Mouse (Mus musculus) large intestine, adult 2 months (tissue): ENCODE data around the gene Rab29. TPM values are rescaled to one million over a fixed set of nuclear protein-coding genes. Genes with fewer than 3 reads are reported as not detected.
"Not testable (repeated sequence)": the region's sequence is repeated elsewhere in the genome, so short reads cannot be mapped to it uniquely, and the experiment has no call there.

Experiments
- DNase-seq: peaks from one replicate; pipeline ENCODE4 v3.0.0-alpha.2; 2012; ENCODE audit warnings: low read depth, low spot score
- WGBS: fragments of 180-500 bp; shearing (Covaris S2); methylation state at CpG from one replicate; pipeline ENCODE4 v1.1.7; 2018; 5-methylcytosine and 5-hydroxymethylcytosine counted together
- polyA plus RNA-seq: library from polyadenylated mRNA; depleted of rRNA; stranded (reverse); fragments of >200 nt; gene quantifications from 2 replicates; pipeline ENCODE4 v1.2.3, GENCODE M21; 2012; rRNA removed

Gene Rab29
- polyA plus RNA-seq, result 19.4 and 21.0 TPM in 2 replicates

DNA sequence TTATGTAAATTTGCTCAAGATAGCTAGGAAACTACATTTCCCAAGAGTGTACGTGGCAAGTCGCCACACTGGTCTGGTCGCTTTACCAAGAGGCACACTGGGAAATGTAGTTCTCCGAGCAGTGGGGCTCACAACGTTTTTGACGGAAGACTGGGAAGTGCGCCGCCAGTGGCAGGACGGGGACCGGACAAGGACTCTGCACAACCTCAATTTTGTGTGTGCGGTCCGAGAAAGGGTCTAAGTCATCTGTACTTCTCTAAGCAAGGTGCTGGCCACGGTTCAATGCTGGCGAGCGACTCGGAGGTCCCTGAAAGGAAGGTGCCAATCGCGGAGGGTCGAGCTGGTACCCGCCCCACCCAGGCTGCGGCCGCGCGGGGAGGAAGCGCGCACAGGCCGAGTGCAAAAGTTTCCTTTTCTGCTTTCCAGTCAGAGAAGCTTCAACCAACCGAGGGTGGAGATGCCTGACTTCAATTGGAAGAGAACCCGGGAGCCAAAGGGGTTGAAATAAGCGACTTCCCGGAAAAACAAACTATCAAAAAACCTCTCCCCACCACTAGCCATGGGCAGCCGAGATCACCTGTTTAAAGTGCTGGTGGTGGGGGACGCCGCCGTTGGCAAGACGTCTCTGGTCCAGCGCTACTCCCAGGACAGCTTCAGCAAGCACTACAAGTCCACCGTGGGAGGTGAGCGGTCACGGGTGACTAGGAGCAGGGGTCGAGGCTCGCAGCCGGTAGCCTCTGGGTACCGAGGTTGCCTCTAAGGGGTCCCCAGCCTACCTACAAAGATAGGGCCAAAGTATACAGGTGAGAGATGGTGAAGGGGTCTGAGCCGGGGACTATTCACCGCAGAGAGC, at the start of gene Rab29:
Gene Rab29 (plus strand): TSS at position 132 of the 853 bp plus-strand sequence.
- 1% methylated on average over 46 of the region's 46 CpGs for WGBS
- DNase-seq, result peak; percentile 93

DNA sequence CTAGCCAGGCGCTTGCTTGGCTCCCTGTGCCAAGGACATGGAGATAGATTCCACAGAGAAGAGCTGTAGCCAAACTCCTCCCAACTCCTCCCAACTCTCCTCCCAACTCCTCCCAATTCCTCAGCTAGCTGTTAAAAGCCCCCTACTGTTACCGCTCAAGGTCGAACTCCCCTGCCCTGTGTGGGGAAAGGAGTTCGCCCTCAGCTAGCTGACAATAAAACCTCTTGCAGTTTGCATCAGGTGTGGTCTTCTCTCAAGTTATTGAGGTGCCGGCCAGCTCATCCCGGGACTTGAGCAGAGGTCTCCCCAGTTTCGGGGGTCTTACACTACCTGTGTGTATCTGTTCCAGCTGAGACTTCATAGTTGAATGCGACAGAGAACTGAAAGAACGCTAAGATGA, 46.7 kb upstream of the Rab29 start:
- DNase-seq, result not testable (repeated sequence)
- 89% methylated on average over 9 of the region's 9 CpGs for WGBS

- 27% methylated on average over 10 of the region's 10 CpGs for WGBS
These were observed 46.1 kb upstream of the Rab29 start for GRCm38 (mm10) chr1:131820887-131821328.

GRCm38 (mm10) chr1:131822292-131822691, 44.7 kb upstream of the Rab29 start:
- 85% methylated on average over 8 of the region's 8 CpGs for WGBS
- no peak for DNase-seq

More at GRCm38 (mm10) chr1:131820887-131821328, 46.1 kb upstream of the Rab29 start:
- no peak for DNase-seq

DNA sequence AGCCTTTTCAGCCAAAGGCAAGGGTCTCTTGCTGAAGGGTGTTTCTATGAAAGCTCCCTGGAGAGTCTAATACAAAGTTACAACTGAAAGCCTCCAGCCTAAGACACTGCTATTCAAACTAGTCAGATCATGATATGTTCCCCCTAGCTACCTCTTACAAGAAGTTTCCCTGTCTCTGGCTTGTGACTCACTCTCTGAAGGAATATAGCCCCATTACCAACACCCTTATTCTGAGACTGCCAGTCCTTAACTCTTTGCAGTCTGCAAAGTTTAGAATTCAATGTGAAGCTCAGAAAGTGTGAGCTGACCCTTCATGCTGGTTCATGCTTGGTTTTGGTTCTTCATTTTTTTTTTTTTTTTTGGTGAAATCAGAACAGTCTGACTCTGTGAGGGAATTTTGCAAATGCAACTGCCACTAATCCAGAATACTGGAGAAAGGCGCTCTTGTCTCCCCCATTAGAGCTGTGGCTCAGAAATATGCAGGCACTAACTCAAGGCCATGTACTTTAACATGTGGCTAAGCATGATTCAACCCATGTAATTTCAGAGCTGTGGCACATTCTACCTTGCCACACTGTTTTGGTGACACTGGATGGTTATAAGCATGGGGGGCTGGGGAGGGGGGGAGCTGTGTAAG, 44.0 kb upstream of the Rab29 start:
- no peak for DNase-seq
- 97% methylated on average over 1 of the region's 1 CpGs for WGBS

DNA sequence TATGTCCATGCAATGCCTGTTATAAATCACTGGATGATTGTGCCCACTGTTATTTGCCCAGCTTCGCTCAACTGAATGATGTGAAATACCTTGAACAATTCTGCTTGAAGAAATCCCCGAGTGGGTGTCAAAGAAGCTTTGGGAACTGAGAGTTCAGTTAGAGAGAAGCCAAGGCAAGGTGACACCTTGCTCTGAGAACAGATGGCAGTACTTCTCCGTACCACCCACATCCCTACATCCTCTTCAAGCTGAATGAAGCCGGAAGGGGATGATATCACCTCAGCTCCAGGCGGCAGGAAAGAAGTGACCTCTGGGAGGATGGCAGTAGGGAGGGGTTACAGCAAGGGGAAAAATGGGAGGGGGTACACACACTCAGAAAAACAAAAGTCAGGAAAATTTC, 43.5 kb upstream of the Rab29 start:
- 73% methylated on average over 5 of the region's 5 CpGs for WGBS
- no peak for DNase-seq

GRCm38 (mm10) chr1:131824528-131825181, 42.4 kb upstream of the Rab29 start:
- no peak for DNase-seq
- WGBS, result 84% methylated on average over 11 of the region's 11 CpGs

- WGBS, result 6% methylated on average over 25 of the region's 25 CpGs
- peak; percentile 29 for DNase-seq
These were observed 39.7 kb upstream of the Rab29 start, which contains the start of gene Slc41a1 for GRCm38 (mm10) chr1:131827207-131827786. TSS of gene Slc41a1 (plus strand) at chr1:131827493.

DNA sequence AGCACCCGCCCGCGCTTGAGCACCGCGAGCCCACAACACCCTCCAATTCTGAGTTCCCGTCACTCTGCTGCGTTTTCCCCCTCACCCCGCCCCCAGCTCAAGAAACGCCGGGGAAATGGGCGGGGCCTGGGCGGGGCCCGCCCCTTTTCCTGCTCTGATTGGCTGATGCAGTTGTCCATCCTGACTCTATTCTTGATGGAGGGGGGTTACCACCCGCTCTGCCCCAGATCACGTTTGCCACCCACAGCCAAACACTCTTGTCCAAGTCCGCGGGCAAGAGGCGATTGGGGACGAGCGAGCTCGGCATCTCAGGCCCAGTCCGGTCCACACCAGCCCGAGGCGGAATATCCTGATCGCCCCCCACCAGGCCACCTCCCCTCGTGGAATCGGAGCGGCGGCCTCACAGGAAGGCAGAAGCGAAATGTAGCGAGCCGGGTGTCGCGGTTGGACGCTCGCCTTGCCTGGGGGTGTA, 39.2 kb upstream of the Rab29 start:
- 1% methylated on average over 36 of the region's 36 CpGs for WGBS
- DNase-seq, result peak; percentile 77

GRCm38 (mm10) chr1:131828297-131829126, 38.5 kb upstream of the Rab29 start:
- WGBS, result 2% methylated on average over 22 of the region's 22 CpGs
- DNase-seq, result no peak

DNA sequence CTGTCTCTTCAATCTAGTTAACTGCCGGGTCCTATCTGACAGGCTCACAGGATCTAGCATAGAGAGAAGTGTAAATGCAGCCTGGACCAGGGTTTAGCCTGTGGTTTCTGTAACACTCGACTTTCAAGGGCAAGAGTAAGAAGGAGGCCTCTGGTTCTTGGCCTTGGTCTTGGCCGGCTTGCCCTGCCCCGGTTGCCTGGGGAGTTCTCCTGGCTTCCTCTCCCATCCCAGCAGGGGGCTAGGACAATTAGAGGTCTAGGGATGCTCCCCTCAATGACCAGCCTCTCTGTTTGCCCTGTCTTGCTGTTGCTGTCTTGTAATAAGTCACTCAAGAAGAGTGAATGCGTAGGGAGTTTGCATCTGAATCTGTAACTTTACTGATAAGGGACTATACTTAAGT, 37.7 kb upstream of the Rab29 start:
- no peak for DNase-seq
- 49% methylated on average over 5 of the region's 5 CpGs for WGBS

DNA sequence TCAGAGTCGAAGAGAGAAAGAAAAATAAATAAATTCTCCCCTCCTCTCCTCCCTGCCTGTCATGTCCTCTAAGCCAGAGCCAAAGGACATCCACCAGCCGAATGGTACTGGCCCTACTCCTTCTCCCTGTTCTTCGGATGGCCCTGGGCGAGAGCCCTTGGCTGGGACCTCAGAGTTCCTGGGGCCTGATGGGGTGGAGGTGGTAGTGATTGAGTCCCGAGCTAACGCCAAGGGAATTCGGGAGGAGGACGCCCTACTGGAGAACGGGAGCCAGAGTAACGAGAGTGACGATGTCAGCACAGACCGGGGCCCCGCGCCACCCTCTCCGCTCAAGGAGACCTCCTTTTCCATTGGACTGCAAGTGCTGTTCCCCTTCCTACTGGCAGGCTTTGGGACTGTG, 36.5 kb upstream of the Rab29 start:
- 90% methylated on average over 15 of the region's 15 CpGs for WGBS
- no peak for DNase-seq

DNA sequence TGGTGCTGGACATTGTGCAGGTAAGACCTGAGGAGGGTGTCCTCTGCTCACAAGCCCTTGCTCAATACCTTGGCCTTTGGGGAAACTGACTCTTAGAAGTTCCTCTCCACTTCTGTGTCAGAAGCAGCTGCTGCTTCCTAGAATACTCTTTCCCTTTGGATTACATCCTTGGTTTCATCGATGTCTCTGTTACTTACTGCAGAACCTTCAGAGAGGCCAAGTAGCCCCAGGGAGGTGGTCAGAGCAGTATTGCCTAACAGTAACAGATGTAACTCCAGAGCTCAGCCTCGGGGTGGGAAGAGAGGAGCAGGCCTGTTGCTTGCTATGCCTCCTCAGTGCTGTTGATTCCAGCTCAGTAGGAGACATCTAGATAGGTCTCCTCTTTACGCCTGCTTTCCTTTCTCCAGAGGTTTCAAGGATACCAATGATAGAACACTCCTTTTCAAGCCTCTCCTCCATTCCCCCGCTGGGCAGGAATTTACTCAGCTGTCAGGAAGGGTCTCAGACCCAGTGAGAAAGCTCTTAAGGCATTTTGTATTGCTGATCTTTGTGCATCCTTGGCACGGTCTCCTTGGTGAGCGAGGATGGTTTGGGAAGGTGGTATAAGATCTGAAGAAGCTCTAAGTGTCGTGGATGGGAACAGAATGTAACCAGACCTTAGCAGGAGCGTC, 35.9 kb upstream of the Rab29 start:
- DNase-seq, result no peak
- 85% methylated on average over 8 of the region's 8 CpGs for WGBS

DNA sequence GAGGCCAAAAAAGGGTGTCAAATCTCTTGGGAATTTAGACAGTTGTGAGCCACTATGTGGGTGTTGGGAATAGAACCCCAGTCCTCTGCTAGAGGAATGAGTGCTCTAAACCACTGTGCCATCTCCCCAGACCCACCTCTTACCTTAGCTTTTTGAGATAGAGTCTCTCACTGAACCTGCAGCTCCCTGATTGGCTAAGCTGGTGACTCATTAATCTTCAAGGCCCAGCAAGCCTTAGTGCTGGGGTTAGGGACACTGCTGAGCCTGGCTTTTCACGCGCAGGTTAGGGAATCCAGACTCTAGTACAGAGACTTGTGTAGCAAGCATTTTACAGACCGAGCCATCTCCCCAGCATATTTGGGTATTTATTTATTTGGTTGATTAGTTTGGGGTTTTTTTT, 30.0 kb upstream of the Rab29 start:
- no peak for DNase-seq
- 75% methylated on average over 3 of the region's 3 CpGs for WGBS

DNA sequence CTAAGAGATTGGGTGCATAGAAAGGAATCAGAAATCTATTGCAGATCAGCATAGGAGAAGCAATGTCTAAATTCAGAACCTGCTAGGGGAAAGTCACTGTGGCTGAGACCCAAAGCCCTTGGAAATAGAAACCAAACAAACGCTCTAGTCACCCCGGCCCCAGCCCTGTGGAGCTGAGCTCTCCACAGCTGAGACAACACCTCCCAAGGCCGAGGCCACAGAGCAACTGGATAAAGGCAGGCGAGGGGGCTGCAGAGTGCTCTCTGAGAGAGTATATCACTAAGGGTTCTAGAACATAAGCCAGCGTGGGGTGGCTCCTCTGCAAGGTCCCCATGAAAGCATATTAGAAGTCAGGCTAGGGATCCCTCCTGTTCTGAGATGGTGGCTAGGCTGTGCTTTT, 28.5 kb upstream of the Rab29 start:
- DNase-seq, result no peak
- 70% methylated on average over 5 of the region's 5 CpGs for WGBS

GRCm38 (mm10) chr1:131839279-131839678, 27.7 kb upstream of the Rab29 start:
- 55% methylated on average over 2 of the region's 2 CpGs for WGBS
- DNase-seq, result no peak

GRCm38 (mm10) chr1:131842221-131842620, 24.8 kb upstream of the Rab29 start:
- DNase-seq, result no peak
- 95% methylated on average over 4 of the region's 4 CpGs for WGBS

DNA sequence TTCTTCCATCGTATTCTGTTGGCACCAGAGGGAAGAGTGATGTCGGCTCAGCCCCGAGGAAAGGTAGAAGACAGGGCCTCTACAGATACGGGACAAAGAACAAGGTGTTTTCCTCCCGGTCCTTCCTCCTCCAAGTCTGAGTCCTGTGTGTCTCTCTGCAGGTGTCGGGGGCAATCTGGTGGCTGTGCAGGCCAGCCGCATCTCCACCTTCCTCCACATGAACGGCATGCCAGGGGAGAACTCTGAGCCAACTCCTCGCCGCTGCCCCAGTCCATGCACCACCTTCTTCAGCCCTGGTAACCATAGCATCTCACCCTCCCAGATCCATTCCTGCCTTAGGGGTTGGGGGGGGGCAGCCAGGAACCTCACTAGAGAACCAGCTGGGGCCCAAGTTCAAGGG, 23.3 kb upstream of the Rab29 start:
- DNase-seq, result no peak
- WGBS, result 95% methylated on average over 10 of the region's 10 CpGs

DNA sequence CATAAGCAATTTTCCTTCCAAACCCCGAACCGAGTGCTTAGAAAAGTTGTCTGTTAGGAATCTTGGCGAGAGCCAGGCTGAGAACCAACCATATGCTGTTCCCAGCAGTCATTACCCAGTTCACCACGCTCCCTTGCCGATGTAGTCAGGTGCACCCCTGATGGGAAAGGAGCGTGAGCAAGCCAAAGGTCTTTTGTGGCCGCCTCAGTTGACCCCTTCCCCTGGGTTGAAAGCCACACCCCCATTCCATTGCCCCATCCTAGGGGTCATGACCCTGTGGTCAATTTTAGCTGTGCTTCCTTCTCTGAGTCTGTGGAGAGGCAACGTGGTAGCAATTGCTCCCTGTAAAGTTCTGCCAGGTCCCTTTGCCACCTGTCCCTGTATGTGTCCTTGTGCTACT, 22.1 kb upstream of the Rab29 start:
- WGBS, result 81% methylated on average over 8 of the region's 8 CpGs
- no peak for DNase-seq
